Mouse (Mus musculus) olfactory bulb, adult 2 months (tissue): Measurements from ENCODE around the gene Mical2.

Experiments
- CTCF ChIP-seq: fragments of 200-500 bp; IDR thresholded peaks from 2 replicates; pipeline ENCODE4 v1.5.1; 2012; ENCODE audit warnings: low read depth, mild to moderate bottlenecking, low read length, moderate library complexity; ENCODE audit not compliant: insufficient read depth
- POLR2A ChIP-seq: fragments of 200-500 bp; IDR thresholded peaks from 2 replicates; pipeline ENCODE4 v1.6.1; 2012; ENCODE audit warnings: mild to moderate bottlenecking, low read depth, low read length, moderate library complexity; ENCODE audit not compliant: insufficient read depth

DNA sequence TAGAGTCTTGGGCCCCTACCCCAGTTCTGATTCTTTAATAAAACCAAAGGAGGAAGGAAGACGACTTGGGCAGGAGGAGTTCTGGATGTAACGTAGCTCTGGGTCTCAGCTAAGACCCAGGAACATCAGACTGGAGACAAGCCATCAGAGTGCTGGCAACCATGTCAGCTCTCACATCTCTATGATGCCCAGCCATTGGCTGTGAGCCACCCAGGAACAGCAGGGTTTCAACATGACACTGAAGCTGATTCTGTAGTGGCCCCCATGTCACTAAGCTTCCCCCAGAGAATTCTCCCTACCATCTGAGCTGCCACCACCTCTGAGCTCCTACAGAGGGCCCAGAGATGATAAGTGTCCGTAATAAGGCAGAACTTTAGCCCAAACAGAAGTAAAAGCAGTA, 184.3 kb downstream of the Mical2 start:
- no peak for TF ChIP-seq POLR2A
- TF ChIP-seq CTCF = no peak
